Mouse (Mus musculus) gastrocnemius, postnatal 10 days (tissue): ENCODE measurements around the gene Cyyr1. TPM values are rescaled to one million over a fixed set of nuclear protein-coding genes. Genes with fewer than 3 reads are reported as not detected.

ENCODE experiments used
- DNase-seq: peaks from one replicate; pipeline ENCODE4 v3.0.0; 2021; ENCODE audit warnings: mixed read lengths
- total RNA-seq, 2 experiments: library from RNA; stranded (reverse); gene quantifications; 2 replicates each; pipeline ENCODE4 v1.2.3; 2021

The Cyyr1 gene
- total RNA-seq, 2 experiments from 2014 or later, result 9.0 to 12.4 TPM

DNA sequence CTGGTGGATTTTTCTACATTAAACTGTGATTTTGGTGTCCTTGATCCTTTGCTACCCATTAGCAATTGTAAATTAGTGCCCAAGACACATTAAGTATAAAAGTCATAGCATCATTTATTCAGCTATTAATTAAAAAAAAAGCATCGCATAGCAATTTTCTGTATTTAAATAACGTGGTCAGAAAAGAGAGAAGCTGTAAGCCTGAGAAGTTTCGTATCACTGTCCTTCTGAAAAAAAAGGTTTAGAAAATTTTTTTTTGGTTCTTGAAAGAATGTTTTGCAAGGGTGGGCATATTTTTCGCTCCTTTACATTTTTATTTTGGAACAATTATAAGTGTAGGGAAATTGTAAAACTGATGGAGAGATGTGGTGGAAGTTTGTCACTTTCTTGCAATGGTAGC, 83.1 kb downstream of the Cyyr1 start:
- no peak for DNase-seq

DNA sequence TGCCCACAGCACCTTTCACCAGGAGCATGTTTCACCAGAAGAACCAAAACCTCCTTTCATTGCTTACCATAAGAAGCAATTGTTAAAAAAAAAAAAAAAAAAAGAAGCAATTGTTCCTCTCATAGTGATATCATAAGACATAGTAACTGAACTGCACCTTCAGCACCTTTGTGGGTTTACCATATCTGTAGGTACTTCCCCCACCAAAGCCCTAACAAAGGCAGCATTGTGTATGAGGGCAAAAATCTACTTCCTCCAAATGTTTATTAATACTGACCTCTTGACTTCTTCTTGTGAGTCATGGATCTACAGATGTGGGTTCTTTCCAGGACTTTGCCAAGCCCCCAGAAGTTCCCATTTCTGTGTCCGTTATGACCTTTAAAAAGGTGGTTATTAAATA, 98.2 kb downstream of the Cyyr1 start:
- DNase-seq, result no peak

DNA sequence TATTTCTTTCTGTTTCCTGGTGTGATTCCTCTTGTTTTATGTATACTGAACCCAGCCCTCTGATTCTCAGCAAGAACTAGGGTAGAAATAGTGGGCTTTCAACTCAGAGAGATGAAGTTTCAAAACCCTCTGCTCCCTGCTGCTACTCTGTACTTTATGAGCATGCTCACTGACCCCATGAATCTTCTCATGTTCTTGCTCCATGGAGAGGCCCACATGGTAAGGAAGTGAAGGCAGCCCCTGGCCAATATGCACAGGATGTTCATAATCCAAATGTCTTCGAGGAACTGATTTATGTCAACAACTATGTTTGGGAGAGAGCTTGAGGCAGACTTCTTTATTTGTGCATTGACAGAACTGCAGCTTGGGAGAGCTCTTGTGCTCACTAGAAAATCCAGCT, 106.9 kb downstream of the Cyyr1 start:
- DNase-seq, result no peak

DNA sequence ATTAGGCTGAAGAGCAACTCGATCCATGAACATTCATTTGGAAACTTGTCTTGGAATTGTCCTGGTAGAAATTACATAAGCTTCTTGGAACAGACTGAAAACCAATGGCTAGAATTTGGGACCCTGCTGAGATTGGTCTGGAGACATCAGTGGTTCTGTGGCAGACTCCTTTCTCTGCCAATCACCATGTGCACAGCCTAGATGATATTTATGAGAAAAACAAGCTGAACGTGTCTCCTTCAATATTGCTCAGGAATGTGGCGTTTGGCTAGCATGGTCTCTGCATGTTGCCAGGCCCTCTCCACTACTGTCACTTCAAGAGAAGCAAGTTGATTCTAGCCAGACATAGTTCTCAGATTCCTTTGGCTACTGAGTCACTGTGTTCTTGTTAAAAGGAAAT, 107.4 kb downstream of the Cyyr1 start:
- DNase-seq, result no peak

DNA sequence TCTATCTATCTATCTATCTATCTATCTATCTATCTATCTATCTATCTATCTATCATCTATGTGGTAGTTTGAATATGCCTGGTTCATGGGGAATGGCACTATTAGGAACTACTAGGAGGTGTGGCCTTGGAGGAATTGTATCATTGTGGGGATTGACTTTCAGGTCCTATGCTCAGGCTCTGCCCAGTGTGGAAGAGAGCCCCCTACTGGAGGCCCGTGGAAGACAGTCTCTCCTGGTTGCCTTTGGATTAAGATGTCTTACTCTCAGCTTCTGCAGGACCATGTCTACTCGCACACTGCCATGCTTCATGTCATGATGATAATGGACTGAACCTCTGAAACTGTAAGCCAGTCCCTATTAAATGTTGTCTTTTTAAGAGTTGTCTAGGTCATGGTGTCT, 117.8 kb downstream of the Cyyr1 start:
- peak; percentile 24 for DNase-seq

- no peak for DNase-seq
Measured at GRCm38 (mm10) chr16:85429173-85429572, 124.0 kb downstream of the Cyyr1 start.

GRCm38 (mm10) chr16:85422889-85423288, 130.3 kb downstream of the Cyyr1 start:
- no peak for DNase-seq

DNA sequence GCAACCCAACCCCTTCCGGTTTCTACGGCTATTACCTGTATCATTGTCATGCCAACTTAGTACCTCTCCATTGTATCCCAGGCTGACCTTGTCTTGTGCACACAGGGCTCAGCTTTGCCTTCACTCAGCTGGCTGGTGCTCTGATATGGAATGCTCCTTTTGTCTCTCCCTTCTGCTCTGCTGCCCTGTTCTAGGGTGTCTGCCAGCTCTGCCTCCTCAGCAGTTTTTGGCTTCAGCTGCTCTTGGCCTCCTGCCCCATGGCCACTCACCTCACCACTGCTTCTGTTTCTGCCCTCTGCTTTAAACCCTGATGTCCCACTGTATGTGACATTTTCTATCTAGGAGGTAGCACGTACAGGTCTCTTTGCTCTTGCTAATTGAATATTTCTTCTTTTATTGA, 137.8 kb downstream of the Cyyr1 start:
- peak; percentile 40 for DNase-seq

GRCm38 (mm10) chr16:85393430-85393948, 159.7 kb downstream of the Cyyr1 start:
- no peak for DNase-seq

DNA sequence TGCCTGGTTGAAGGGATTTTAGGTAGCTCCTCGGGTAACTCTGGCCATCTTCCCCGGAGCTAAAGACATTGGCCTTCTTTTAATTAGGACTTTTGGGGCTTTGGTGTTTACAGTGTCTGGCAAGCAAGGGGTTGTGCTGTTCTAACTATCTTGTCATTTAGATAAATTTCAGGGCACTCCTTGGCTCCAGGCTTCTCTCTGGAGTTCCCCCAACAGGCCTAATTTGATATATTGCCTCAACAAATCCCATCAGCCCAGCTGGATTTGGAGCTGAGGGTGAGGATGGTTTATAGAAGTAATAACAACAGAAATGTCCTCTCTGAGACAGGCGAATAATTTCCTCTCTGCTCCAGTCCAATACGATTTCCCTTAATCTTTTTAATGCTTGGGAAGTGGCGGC, 166.4 kb downstream of the Cyyr1 start:
- DNase-seq, result no peak

Other genes with a start within 250 kb of the Cyyr1 start
- gene Adamts1, start 249.7 kb upstream of the Cyyr1 start, total RNA-seq, result 10 to 100 TPM; 15.4 to 19.9 TPM